Mouse (Mus musculus) thymus, adult 2 months (tissue): ENCODE measurements around the gene Aph1a. TPM values are rescaled to one million over a fixed set of nuclear protein-coding genes. Genes with fewer than 3 reads are reported as not detected.
"Not testable (repeated sequence)": the region's sequence is repeated elsewhere in the genome, so short reads cannot be mapped to it uniquely, and the experiment has no call there.

Experiments
- DNase-seq: peaks from one replicate; pipeline ENCODE4 v3.0.0; 2021
- H3K27ac ChIP-seq: fragments of 200-500 bp; 2 replicates; pipeline ENCODE4 v1.5.1; 2012; ENCODE audit warnings: low read length, control low read depth; ENCODE audit not compliant: control insufficient read depth, insufficient read depth
- H3K27me3 ChIP-seq: fragments of 200-500 bp; 2 replicates; pipeline ENCODE4 v1.6.1; 2012; ENCODE audit warnings: mild to moderate bottlenecking, low read length, moderate library complexity, mixed read lengths; ENCODE audit not compliant: control insufficient read depth, insufficient read depth
- H3K36me3 ChIP-seq: fragments of 200-500 bp; 2 replicates; pipeline ENCODE4 v1.6.1; 2012; ENCODE audit warnings: mild to moderate bottlenecking, low read length, moderate library complexity; ENCODE audit not compliant: control insufficient read depth, insufficient read depth
- H3K4me1 ChIP-seq: fragments of 200-500 bp; replicated peaks from 2 replicates; pipeline ENCODE4 v1.6.1; 2012; ENCODE audit warnings: low read length; ENCODE audit not compliant: control insufficient read depth, insufficient read depth
- H3K4me3 ChIP-seq: fragments of 200-500 bp; 2 replicates; pipeline ENCODE4 v1.5.1; 2012; ENCODE audit warnings: mild to moderate bottlenecking, low read length, control low read depth, moderate library complexity; ENCODE audit not compliant: control insufficient read depth, insufficient read depth
- CTCF ChIP-seq: fragments of 200-500 bp; IDR thresholded peaks from 2 replicates; pipeline ENCODE4 v1.5.1; 2012; ENCODE audit warnings: mild to moderate bottlenecking, control low read depth, low read length, moderate library complexity, borderline replicate concordance; ENCODE audit not compliant: control insufficient read depth, poor library complexity, insufficient read depth; ENCODE audit errors: extremely low read depth
- POLR2A ChIP-seq: fragments of 200-500 bp; IDR thresholded peaks from 2 replicates; pipeline ENCODE4 v1.6.1; 2012; ENCODE audit warnings: mild to moderate bottlenecking, low read length, control low read depth, moderate library complexity; ENCODE audit not compliant: control insufficient read depth, poor library complexity, insufficient read depth; ENCODE audit errors: extremely low read depth
- WGBS: fragments of 180-500 bp; shearing (Covaris S2); methylation state at CpG from one replicate; pipeline ENCODE4 v1.1.7; 2018; 5-methylcytosine and 5-hydroxymethylcytosine counted together
- polyA plus RNA-seq: library from polyadenylated mRNA; depleted of rRNA; stranded (reverse); fragments of >200 nt; gene quantifications from 2 replicates; pipeline ENCODE4 v1.2.3, GENCODE M21; 2012; rRNA removed

Gene Aph1a
- 139 and 156 TPM in 2 replicates for polyA plus RNA-seq

GRCm38 (mm10) chr3:95893606-95894316 lies at the start of gene Aph1a:
Gene Aph1a, plus strand, starts transcription at chr3:95893969.
- peaks cover 28% of the 10 kb centered on the region for H3K4me1 ChIP-seq
- DNase-seq: peak; percentile 95
- peak; percentile 39; the same call in 1 of the 2 replicates for TF ChIP-seq CTCF
- TF ChIP-seq POLR2A: peak; percentile 43
- H3K27ac ChIP-seq: peak within 1 kb of the TSS; percentile 38; the same call in 1 of the 2 replicates
- under 1% methylated on average over 27 of the region's 43 CpGs for WGBS
- not testable (repeated sequence) for H3K36me3 ChIP-seq, H3K27me3 ChIP-seq
- peak within 1 kb of the TSS; percentile 89 for H3K4me3 ChIP-seq

GRCm38 (mm10) chr3:95850611-95851010 lies 43.2 kb upstream of the Aph1a start:
- 91% methylated on average over 4 of the region's 4 CpGs for WGBS
- Histone ChIP-seq H3K27ac (no peak overlapping the region), H3K36me3 (peaks cover 70% of the 10 kb centered on the region), H3K4me3 (no peak overlapping the region), H3K27me3 (no peaks in the 10 kb centered on the region), H3K4me1 (no peaks in the 10 kb centered on the region)
- TF ChIP-seq POLR2A (no peak), CTCF (no peak)
- DNase-seq: no peak

GRCm38 (mm10) chr3:95851317-95851716 lies 42.5 kb upstream of the Aph1a start:
- Histone ChIP-seq H3K4me3 (no peak overlapping the region), H3K36me3 (peaks cover 63% of the 10 kb centered on the region), H3K27me3 (no peaks in the 10 kb centered on the region), H3K4me1 (no peaks in the 10 kb centered on the region), H3K27ac (no peak overlapping the region)
- 98% methylated on average over 8 of the region's 8 CpGs for WGBS
- no peak for DNase-seq
- TF ChIP-seq CTCF (no peak), POLR2A (no peak)

- Histone ChIP-seq H3K36me3 (peaks cover 20% of the 10 kb centered on the region), H3K27me3 (no peaks in the 10 kb centered on the region), H3K4me1 (no peaks in the 10 kb centered on the region), H3K27ac (peak within 1 kb of the TSS; percentile 4; the same call in 1 of the 2 replicates), H3K4me3 (peak within 1 kb of the TSS; percentile 65)
- DNase-seq: peak; percentile 97
- TF ChIP-seq POLR2A (peak; percentile 91), CTCF (peak; percentile 56; the same call in 1 of the 2 replicates)
- WGBS: under 1% methylated on average over 56 of the region's 56 CpGs
Measured at GRCm38 (mm10) chr3:95855502-95856089, 38.2 kb upstream of the Aph1a start, which contains the start of gene Prpf3. Gene Prpf3, minus strand, starts transcription at chr3:95855885.

GRCm38 (mm10) chr3:95856115-95856514 lies 37.7 kb upstream of the Aph1a start:
- no peak for DNase-seq
- H3K4me3 ChIP-seq: peak overlapping the region; percentile 65
- WGBS: 43% methylated on average over 7 of the region's 7 CpGs
- no peaks in the 10 kb centered on the region for H3K4me1 ChIP-seq
- H3K36me3 ChIP-seq: peaks cover 15% of the 10 kb centered on the region
- TF ChIP-seq POLR2A (no peak), CTCF (no peak)
- no peak overlapping the region for H3K27ac ChIP-seq
- no peaks in the 10 kb centered on the region for H3K27me3 ChIP-seq

GRCm38 (mm10) chr3:95857050-95857449 lies 36.7 kb upstream of the Aph1a start:
- H3K27ac ChIP-seq, H3K36me3 ChIP-seq, DNase-seq, H3K27me3 ChIP-seq, H3K4me3 ChIP-seq, H3K4me1 ChIP-seq: not testable (repeated sequence)
- 97% methylated on average over 1 of the region's 1 CpGs for WGBS

GRCm38 (mm10) chr3:95858278-95858677 lies 35.5 kb upstream of the Aph1a start:
- not testable (repeated sequence) for H3K4me3 ChIP-seq, H3K36me3 ChIP-seq, H3K27ac ChIP-seq, H3K4me1 ChIP-seq, DNase-seq, H3K27me3 ChIP-seq
- WGBS: 88% methylated on average over 3 of the region's 3 CpGs
